Mouse (Mus musculus): ENCODE data around the gene Slc7a5.

The Slc7a5 gene

DNA sequence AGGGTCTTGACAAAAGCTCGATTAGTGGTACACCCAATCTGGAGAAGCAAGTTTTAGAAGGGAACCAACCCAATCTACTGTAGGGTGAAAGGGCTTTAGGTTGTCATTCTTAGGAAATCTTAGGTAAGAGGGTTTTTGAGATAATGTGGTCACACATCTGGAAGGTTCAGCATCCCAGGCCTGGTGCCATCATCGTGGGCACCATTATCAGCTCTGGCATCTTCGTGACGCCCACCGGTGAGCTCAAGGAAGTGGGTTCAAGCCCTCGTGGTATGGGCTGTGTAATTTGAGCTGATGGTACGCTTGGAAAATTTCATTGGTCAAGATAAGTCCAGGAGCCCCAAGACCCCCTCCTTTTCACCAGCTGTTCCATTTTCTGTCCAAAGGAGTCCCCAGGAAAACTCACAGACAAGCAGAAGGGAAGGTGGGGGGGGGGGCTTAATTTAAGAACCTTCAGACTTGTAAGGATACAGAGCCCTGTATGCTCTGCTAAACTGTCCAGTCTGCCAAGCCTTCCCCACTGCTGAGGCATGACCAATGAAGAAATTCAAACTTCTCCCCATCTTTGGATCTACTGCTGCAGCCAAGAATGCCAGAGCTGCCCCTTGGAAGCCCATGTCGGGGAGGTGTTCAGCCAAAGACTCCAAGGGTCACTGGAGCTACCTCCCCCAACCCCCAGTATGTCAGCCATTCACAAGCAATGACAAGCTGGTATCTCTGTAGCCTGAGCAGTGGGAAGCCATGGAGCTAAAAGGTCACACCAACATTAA lies 1.1 kb upstream of the Slc7a5 start:
- DNase-seq (ENCODE audit: low spot score in 2 of 2) = no peak

DNA sequence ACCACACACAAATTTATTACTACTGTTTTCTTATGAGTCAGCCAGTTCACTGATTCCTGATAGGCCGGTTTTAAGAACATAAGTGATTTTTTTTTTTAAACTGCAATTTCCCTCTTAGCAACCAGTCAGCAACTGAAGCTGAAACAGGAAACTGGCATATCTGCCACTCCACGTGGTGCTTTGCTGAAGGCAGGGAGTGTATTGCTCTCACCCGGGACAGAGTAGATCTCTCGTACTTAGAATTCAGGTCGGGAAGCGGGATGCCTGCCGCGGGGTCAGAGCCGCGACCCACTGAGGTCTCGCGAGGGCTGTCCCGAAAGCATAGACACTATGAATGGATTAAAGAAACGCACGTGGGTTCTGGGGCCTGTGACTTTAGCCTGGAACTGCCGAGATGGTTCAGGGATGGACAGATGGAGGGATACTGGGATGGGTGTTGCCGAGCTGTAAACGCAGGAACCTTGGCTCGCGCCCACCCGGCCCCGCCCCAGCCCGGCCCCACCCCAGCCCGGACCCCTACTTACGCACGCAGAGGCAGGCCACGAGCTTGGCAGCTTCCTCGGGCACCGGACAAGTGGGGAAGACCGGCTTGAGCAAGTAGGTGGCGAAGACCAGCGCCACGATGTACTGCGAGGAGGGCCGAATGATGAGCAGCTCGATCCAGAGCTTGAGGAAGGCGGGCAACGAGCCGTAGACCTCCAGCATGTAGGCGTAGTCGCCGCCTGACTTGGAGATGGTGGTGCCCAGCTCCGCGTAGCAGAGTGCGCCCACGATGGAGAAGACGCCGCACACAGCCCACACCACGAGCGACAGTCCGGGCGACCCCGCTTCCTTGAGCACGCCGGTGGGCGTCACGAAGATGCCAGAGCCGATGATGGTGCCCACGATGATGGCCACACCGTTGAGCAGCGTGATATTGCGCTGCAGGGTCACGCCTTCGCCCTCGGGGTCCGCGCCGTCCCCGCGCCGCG lies 667 bp downstream of the Slc7a5 start:
- peak; percentile 20 to 31 for DNase-seq (ENCODE audit: low spot score in 2 of 2)

DNA sequence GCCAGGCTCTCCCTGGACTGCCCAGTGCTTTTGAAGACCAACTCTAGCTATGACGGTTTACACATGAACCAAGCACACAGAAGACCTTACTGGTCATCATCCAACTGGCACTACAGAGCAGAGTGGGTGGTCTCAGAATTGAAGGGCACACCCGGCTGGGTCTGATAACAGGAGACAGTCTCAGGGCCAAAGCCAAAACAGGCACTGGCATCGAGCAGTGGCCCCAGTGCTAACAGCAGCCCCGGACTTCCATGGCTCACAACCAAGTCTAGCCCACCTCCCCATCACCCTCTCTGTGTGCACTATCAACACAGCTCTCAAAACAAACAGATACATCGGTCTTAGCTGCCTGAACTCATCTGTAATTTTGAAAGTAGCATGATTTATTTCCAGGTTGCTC lies 1.6 kb downstream of the Slc7a5 start:
- DNase-seq (ENCODE audit: low spot score in 2 of 2) = no peak

DNA sequence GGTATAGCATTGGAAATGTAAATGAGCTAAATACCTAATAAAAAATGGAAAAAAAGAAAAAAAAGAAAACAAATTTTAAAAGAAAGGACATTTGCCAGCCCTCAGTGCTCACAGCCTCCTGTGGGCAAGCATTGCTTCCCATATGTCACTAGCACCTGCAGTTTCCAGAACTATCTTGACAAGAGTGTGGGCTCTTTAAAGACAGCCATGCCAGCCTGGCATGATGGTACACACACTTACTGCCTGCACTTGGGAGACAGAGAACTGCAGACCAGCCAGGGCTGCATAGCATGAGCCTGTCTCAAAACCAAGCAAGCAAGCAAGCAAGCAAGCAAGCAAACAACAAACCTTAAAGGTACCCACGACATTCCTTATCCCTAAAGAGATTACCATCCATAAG lies 2.1 kb downstream of the Slc7a5 start:
- DNase-seq (ENCODE audit: low spot score in 2 of 2) = no peak

DNA sequence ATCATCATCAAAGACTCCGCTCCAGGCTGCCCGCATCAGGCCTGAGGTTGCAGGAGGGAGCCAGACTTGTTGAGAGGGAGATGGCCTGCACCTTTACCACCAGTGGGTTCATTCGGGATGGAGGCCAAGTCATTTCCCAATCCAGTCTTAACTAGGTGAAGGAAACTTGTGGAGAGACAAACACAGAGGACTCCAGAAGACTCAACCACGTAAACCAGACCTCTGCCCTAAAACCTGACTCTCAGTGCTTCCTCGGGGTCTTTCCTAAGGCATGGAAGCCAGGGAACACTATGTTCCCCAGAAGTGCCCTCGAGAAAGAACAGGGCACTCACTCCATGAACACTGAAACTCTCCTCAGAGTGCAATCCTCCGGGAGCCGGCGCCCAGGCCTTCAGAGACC lies 2.5 kb downstream of the Slc7a5 start:
- DNase-seq (ENCODE audit: low spot score in 2 of 2) = no peak

DNA sequence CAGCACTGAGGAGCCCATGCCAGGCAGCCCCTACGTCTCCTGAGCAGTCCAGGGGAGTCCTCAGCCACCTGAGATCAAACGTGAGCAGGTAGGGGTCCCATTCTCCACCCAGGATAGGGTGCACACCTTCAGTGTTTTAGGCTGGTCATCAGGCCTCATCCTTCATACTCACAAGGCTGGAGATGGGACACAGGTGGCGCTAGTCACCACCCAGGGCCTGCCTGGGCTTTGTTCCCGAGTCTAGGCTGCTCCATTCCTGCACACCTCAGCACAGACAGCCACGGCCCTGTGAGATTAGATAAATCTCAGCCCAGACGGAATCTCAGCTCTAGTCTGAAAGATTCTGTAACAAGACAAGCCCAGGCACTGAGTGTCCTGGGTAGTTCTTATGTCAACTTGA lies 3.5 kb downstream of the Slc7a5 start:
- DNase-seq (ENCODE audit: low spot score in 2 of 2) = no peak

DNA sequence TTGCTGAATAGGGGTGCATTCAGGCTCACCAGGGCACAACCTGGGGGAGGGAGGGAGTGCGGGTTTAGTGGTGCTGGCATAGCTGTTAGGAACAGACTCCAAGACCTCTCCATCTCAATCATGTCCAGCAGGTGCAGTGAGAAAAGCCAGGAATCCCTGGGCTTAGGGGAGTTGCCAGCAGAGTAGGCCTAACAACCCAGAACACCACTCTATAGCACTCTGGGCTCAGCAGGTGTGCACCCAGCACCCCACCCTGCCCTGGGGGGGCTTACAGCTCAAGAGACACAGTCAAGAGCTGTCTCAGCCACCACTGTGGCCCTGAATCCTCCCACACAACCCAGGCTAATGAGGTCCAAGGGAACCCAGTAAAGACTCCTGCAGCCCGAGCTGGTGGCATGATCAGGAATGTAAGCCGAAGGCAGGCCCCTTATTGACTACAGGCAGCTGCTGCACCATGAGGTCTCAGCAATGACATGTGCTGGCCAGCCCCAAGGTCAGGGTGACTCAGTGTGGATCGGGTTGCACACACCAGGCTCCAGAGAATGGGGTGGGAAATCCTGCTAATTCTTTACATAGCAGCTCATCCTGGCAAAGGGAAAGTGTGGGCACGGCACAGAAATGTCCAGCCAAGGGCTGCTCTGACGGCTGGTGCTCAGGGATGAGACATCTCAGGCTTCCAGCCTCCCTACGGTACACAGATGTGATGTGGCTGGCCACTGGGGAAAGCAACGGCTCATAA lies 5.8 kb downstream of the Slc7a5 start:
- DNase-seq (ENCODE audit: low spot score in 2 of 2) = no peak

DNA sequence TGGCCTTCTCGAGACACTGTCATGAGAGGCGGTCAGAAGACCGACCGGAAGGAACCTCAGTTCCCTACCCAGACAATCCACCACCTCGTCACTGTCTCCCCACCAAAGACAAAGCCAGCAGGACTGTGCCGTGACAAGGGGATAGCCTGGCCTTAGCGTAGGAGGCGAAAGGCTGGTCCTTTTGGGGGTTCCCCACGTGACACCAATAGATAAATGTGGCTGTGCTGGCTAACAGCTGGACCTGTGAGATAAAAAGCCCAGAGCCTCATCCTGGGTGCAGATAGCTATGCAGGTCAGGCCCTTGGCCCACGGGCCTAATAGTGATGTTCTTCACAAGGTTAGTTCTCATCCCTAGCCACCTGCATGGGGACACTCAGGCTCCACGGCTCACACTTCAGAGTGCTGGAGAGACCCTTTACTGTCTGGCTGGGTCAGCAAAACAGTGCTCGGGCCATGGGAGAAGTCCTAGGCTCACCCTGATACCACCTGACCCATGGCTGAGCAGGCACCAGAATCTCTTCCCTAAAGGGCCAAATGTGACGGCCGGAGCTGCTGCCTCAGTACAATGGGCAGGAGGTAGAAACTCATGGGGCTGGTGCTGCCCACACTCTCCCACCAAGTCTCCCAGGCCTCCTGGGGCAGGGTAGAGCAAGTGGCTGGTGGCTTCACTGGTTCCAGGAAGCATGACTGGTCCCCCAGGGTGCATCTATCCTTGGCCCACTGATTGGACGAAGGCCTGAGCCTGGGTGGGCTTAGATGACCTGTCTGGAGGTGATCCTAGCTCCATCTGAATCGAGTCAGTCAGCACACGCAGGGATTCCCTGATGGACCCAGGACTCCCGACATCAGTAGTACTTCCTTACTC lies 8.1 kb downstream of the Slc7a5 start:
- peak; percentile 69 to 84 for DNase-seq (ENCODE audit: low spot score in 2 of 2)

DNA sequence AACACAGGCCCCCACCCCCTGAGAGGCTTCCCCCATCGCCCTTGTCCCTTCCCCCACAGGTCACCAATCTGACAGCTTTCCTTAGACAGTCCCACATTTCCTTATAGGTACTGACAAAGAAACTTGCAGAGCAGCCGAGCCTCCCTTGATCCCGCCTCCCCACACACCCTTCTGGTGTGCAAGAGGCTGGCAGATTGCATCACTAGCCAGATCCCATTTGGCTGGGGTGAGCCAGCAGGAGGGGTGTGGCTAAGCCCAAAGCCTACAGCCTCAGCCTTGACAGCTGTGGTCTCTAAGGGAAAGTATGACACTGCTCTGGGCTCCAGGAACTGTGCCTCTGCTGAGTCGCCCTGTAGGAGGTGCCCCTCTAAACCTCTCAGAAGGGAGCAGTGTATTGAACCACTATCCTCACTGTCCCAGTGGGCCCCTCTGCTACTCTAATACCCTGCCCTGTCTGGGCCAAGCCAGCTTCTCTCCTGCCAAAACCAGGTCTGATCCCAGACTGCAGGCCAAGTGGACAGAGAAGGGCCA lies 9.0 kb downstream of the Slc7a5 start:
- peak; percentile 73 to 83 for DNase-seq (ENCODE audit: low spot score in 2 of 2)

DNA sequence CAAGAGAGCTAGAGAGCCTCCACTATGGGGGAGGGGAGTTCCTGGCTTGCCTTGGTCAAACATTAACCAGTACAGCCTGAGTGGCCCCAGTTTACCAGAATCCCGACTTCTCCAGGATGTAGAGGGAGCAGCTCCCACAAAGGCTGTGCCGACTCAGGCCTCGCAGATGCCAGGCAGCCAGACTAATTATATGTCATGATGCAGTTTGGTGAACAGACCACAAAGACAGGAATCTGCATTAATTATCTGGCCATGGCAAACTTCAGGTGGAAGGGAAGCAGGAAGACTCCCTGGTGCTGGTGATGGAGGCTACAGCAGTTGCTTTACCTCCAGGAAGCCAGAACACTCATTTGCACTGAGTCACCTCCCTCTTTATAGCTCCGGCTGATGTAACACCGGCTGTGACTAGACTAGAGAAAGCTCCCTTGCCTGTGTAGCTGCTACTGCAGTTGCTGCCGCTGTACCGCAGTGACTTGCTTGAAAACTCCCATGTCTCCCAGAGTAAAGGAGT lies 9.6 kb downstream of the Slc7a5 start:
- DNase-seq (ENCODE audit: low spot score in 2 of 2) = no peak

DNA sequence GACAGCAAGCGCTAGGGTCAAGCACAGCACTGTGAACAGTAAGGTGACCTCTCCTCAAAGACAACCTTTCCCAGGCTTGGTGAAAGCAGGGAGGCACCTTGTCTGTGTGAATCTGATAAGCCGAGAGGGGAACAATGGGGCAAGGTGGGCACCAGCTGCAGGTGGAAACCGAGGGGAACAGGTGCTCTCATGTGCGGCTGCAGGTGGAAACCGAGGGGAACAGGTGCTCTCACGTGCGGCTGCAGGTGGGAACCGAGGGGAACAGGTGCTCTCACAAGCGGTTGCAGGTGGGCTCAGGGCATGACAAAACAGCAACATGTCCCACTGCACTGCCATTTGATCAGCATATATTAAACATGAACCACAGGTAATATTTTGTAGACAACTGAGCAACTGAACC lies 10.3 kb downstream of the Slc7a5 start:
- DNase-seq (ENCODE audit: low spot score in 2 of 2) = no peak

DNA sequence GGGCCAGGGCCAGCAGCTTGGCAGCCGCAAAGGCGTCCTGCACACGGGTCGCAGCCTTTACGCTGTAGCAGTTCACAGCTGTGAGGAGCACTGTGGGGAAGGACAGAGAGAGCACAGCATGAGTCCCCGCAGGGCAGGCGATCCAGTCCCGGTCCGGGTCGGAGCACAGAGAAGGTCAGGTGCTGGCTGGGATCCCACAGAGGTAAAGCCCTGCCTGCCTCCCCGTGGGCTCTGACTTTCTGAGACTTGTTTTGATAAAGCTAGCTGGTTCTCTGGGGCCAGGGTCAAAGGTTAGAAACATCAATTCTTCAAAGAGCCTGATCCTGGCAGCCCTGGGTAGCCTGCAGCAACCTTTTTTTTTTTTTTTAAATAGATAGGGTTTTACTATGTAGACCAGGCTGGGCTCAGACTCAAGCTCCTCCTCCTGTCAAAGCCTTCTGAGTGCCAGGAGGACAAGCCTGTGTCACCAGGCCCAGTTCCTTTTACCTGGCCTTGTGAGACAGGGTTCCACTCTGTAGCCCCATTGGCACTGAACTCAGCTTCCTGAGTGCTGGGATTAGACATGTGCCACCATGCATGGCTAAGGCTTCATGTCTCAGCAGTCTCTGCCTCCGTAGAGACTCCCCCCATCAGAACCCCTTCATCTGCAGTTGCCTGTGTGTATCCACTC lies 10.9 kb downstream of the Slc7a5 start:
- DNase-seq (ENCODE audit: low spot score in 2 of 2) = no peak

DNA sequence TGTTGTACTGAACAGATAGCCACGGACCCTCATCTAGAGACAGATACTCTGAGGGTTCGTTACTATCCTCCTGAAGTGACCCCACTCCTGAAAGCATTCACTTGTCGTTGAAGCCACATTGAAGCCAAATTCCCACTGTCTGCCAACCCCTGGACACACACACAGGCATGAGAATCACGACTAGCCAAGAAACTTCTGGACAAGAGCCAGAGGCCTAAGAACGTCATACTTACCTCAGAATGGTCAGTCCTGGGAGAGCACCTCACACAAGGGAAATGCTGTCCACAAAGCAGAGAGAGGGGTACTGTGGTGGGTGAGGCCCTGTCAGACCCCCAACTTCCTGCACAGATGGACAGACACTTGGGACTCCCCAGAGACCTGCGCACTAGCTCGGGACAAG lies 11.6 kb downstream of the Slc7a5 start:
- no peak for DNase-seq (ENCODE audit: low spot score in 2 of 2)

DNA sequence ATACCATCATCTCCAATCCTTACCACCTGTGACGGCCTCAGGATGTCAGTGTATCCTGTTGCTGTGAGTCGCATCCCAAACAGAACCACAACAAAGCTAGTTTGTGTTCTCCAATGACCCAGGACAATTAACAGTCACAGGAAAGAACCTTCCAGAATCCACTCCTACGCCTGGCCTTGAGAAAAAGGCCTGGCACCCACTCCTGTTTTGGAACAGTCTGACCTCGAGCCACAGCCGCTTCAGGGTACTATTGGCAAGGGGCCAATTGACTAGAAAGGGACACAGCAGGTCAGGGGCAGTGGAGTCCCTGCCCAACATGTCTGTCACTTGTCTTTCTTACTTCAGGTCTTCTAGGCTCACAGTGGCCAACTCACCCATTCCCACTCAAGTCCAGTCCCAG lies 14.6 kb downstream of the Slc7a5 start:
- no peak for DNase-seq (ENCODE audit: low spot score in 2 of 2)

DNA sequence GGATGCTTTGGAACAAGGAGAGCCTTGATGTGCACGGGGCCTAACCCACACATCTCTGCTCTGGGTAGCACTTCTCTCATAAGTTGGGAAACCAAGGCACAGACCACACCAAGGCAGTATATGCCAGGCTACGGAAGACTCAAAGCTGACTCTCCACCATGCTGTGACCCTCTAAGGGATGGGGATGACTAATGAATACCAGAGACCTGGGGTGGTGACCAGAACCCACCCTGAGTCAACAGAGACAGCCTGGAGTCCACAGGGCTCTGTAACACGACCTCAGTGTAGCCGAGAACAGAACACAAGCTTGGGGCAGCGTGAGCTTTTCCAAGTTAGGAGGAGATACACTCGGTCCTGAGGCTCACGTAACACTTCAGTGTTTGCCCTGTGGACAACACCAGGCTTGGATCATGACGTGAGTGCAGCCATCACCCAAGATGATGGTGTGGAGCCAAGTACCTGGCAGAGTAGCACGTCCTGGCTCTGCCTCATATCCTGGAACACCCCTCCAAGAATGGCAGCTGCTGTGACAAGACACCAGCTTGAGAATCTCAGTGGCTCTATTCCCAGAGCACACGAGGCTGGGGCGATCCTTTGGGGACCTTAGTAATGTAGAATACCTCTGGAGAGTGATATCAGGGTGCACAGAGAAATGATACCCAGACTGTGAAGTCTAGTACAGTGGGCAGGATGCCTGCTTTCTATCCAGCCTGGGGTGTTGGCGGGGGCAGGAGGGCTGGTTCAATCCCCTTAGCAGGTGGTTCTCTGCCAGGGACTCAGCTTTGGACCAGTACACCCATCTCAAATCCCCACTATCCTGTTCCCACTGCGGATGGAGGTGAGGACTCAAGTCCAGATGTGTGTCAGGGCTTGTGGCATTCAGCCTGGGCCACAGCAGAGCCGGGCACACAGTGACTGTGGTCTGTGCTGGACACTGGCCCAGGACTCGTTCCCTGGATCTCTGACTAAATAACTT lies 17.4 kb downstream of the Slc7a5 start:
- no peak for DNase-seq (ENCODE audit: low spot score in 2 of 2)

DNA sequence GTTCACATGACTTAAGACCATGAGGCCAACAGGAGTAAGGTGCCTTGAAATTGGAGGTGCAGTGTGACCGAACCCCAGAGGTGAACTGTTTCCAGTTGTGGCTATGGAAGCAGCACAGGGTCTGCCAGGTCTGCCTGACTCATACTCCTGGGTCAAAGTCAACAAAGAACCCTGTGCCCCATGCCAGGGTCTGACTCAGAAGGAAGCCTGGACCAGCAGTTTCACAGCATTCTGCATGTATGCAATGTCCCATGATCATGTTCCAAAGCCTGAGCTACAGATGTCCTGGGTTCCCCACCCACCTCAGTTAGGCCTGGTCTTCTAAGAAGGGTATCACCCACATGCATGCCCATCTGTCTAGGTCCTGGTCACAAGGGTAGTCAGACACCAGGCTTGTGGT lies 18.2 kb downstream of the Slc7a5 start:
- DNase-seq (ENCODE audit: low spot score in 2 of 2) = no peak

DNA sequence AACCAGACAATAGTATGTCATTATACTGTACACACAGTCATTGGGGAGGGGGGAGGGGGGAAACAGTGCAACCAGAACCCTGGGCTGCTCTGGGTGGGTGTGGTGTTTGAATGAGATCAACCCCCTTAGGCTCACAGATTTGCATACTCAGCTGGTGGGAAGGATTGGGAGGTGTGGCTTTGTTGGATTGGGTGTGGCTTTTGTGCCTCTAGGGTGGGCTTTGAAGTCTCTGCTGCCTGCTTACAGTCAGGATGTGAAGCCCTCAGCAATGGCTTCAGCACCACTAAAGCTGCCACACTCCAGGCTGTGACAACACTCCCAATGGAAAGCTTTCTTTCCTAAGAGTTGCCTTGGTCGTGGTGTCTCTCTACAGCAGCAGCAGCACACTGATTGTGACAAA lies 19.9 kb downstream of the Slc7a5 start:
- no peak for DNase-seq (ENCODE audit: low spot score in 2 of 2)

DNA sequence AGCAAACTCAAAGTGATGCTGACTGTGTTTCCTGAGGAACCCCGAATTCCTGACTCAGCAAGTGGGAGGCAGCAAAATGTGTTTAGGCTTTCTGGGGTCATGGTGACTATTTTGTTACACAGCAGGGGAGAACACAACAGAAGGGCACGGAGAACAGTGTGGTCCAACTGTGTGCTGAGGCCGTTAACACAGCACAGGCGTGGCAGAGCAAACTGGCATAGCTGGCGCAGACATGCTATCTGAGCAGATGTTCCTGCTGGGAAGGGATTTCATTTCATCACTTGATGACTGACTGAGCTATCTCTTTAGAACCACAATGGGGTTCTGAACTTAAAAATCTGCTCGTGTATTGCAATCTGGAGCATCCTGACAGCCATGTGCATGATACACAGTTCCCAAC lies 22.1 kb downstream of the Slc7a5 start:
- DNase-seq (ENCODE audit: low spot score in 2 of 2) = no peak

DNA sequence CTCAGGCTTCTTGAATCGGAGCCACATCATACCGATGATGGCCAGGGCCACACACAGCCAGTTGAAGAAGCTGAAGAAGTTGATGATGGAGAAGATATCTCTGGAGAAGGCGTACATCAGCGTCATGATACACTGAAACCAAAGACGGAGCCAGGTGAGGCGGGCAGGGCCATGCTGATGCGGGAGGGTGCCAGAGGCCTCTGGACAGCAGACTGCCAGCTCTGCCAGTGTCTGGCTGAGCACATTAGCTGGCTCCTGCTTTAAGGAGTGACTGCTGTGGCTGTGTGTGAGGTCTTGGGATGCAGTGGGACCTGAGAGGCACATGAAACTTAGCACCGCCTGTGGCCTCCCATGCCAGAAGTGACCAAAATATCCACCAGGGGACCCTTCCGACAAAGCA lies 22.5 kb downstream of the Slc7a5 start:
- DNase-seq (ENCODE audit: low spot score in 2 of 2) = no peak
